Mouse (Mus musculus) mouse trophoblast stem cell (cell line): ENCODE results near the gene Arpc2.

Experiments used
- in situ Hi-C, 2 experiments: fragments of 300-500 bp; cut with MseI, MboI; formaldehyde crosslinking; loops; 2 replicates in 1 of 2; 3 replicates in 1 of 2; pipeline ENCODE4 v1.15.1; 2025

The Arpc2 gene

DNA sequence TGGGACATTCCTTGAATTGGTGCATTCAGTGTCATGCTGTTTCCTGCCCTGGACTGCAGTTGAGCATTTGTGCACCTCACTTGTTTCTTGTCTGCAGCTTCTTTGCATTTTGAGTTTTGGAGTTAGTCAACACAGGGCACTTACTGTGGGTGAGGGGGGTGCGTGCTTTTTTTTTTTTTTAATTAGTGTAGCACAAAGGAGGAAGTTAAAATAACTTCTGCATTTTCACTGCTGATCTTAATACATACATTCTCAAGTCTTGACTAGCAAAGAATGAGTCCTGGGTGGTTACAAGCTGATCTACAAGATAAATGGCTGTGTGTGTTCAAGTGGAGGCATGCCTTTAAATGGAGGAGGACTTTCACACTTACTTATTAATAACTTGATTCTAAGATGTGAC lies 2.3 kb downstream of the Arpc2 start:
- in situ Hi-C loops: no loop called here

DNA sequence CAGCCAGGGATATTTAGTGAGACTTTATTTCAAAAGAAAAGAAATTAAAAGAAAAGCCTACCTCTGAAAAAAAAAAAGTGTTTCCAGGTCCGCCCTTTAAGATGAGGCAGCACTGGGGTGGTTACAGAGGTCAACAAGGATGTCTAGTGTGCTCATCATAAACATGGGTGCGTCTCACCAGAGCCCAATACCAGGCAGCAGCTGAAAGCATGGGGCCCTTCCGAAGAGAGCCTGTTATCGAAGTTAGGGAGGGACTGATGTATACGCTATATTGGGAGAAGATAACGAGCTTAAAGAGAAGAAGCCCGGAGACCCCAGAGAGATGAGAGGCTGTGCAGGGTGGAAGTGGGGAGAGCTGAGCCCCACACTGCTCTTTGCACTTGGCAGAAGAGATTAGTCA lies 3.3 kb downstream of the Arpc2 start:
- in situ Hi-C loops: no loop called here

DNA sequence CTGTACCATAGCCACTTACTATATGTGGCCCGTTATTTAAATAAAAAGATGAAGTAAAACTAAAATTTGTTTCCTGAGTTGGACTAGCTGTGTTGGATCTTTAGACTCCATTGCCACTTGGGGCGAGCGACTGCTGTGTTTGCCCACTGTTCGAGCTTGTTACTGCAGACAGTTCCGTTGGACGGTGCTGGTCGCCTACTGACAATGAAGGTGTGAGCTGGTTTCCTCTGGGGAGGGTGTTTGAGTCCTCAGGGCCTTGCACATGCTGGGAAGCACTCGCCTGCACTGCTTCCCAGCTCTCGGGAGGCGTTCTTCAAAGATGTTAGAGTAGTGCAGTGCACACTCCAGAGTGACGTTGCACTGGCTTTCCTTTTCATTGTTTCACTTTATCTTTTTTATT lies 3.7 kb downstream of the Arpc2 start:
- in situ Hi-C loops: no loop called here

- in situ Hi-C loops: no loop called here
These were observed 4.4 kb downstream of the Arpc2 start for GRCm38 (mm10) chr1:74240311-74240710.

- in situ Hi-C loops: no loop called here
These were observed 4.9 kb downstream of the Arpc2 start for GRCm38 (mm10) chr1:74240832-74241231.

DNA sequence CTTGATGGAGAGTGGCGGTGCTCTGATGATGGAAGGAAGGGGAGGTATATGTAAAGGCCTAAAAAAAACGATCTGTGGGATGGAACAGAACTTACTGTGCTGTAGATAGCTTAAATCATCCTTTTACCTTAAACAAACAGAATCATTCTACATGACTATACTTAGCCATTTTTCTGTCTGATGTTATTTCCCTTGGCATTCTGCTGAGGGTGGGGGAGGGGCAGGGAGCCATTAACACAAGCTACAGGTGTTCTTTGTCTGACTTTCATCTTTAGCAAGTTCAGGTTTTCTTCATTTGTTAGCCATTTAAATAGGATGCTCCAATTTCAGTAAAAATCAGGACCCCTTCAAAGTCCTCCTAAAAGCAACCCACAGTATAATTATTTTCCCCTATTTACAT lies 9.6 kb downstream of the Arpc2 start:
- in situ Hi-C loops: no loop called here

GRCm38 (mm10) chr1:74248799-74249198 lies 12.9 kb downstream of the Arpc2 start:
- in situ Hi-C loops: no loop called here

DNA sequence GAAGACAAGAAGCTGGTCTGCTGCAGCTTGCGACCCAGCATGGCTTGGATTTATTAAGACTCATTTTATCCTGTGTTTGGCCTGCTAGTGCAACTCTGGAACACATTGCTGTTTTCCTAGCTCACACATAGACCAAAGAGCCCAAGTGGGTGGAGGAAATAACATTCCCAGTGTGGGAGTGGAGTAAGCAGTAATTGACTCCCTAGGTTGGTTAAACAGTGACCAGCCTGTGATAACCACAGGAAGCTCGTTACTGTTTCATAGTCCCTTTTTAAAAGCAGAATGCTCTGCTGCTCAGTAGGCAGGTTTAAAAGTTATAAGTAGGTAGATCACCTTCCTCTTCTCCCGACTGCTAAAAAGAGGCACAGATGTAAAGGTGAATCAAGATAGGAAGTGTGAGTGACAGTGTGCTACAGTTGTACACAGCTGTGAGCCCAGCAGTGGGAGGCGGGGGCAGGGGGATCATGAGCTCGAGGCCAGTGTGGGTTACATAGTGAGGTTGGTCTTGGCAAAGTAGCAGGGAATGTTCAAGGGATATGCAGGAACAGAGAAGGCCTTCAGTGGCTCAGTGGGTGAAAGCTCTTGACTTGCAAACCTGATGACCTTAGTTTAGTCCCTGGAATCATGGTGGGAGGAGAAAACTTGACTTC lies 13.6 kb downstream of the Arpc2 start:
- in situ Hi-C loops: no loop called here

- in situ Hi-C loops: no loop called here
These were observed 14.2 kb downstream of the Arpc2 start for GRCm38 (mm10) chr1:74250096-74250495.

DNA sequence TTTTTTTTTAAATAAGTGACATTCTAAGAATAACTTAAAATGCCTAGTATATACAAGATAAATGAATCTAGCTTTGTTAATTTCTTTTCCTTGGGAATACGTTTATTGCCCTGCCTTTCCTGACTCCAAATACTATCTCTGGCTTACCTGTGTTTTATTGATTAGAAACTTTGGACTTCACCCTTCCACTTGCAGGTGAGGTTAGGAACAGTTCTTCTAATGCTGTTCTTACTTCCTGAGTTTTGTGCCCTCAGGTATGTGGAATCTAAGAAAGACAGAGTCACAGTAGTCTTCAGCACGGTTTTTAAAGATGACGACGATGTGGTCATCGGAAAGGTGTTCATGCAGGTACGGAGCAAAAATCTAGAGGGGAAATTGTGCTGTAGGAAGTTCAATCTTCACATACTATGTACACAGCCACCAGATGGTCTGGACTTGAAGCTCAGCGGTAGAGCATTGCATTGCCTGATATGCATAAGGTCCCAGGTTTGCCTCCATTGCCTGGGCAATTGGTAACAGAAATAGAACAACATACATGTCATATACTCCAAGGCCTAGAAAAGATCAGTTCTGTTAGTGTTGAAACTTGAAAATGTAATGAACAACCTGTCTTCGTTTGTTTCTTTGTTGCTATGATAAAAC lies 19.9 kb downstream of the Arpc2 start:
- in situ Hi-C loops: no loop called here

GRCm38 (mm10) chr1:74256782-74257181 lies 20.9 kb downstream of the Arpc2 start:
- in situ Hi-C loops: no loop called here

DNA sequence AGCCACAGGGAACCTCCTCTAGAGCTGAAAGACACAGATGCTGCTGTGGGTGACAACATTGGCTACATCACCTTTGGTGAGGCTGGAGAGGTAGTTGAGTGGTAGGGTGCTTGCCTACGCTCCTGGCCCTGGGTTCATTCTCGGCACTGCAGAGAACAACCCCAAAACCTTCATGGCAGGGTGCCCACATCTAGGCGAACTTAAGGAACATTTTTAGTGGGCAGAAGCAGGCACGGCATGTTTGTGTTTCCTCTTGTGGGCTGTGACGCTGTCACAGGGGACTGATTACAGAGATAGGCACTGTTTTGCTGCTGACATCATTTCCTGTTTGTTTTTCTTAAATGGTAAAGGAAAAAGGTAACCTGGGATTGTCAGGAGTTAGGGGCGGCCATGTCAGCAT lies 26.6 kb downstream of the Arpc2 start:
- in situ Hi-C loops: loop anchor here in 1 of 2 experiments (5.0 kb wide), 1 partner anchor 55 kb away; no protein-coding TSS in a partner anchor

DNA sequence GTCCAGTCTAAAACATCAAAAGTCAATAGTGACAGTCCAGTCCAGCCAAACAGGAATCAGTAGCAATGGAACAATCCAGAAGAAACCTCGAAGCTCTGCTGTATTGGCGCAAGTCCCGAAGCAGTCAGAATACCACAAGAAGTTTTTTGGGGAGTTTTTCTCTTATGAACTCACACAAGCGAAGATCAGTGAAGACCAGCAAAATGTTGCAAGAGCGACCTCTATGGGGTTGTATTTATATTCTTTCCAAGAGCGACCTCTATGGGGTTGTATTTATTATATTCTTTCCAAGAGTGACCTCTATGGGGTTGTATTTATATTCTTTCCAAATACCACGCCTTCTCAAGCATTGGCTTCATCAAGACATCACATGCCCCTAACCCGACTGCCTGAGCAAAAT lies 32.9 kb downstream of the Arpc2 start:
- in situ Hi-C loops: no loop called here

GRCm38 (mm10) chr1:74271659-74272058 lies 35.8 kb downstream of the Arpc2 start:
- in situ Hi-C loops: no loop called here

DNA sequence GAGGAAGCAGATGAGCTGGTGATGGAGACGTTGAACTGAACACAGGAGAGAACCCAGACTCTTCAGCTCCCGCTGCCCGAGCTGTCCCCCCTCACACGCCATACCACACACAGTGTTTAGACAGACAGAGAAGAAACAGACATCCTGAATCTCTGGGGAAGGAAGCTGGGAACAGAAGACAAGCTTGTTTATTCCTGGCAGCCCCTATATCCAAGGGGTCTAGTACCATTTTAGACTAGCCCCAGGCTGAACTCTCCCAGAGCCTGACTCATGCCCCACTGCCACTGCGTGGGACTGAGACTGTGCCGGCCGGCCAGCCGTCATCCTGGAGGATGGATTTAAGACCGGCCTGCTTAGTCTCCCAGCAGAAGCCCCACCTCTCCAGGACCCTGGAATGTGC lies 39.1 kb downstream of the Arpc2 start:
- in situ Hi-C loops: no loop called here

DNA sequence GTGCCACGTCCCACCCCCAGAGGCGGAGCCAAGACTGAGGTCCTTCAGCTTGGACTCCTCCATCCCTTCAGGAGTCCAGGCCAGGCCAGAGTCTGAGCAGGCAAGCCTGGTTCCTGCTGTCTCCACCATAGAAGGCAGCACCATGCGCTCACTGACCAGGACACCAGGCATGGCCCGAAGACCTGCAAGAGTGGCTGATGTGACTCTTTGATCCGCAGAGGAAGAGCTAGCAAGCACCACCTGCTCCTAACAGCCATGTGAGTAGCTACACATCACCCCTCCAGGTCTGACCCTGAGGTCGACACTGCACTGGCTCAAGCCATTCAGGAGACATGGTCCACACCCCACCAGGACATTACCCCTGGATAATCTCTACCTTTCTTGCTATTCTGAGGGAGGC lies 41.2 kb downstream of the Arpc2 start:
- in situ Hi-C loops: no loop called here

DNA sequence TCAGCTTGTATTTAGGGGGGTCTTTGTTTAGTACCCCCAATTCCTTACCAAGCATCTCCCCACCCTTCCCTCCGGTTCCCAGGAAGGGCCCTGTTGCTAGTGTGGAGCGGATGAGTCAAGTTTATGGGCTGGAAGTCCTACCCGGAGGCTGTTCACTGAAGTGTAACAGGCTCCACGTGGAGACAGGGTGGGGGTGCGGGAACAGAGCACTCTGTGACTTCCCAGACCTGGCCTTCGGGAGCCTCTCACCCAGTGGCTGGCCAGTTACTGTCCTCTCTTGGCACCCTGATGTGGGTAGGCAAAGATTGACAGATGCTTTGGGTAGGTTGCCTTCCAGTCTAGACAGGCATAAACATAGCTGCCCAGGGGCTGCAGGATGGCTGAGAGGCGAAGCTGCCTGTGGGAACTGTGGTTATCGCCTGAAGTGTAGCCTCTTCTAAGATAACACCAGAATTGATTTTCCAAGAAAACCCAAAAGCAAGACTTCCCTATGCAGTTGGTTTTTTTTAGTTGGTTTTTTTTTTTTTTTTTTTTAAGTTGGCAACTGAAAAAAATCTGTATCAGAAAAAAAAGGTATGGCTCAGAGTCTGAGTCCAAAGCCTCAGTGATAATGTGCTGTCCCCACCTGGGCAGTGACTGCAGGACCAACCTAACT lies 42.1 kb downstream of the Arpc2 start:
- in situ Hi-C loops: no loop called here

DNA sequence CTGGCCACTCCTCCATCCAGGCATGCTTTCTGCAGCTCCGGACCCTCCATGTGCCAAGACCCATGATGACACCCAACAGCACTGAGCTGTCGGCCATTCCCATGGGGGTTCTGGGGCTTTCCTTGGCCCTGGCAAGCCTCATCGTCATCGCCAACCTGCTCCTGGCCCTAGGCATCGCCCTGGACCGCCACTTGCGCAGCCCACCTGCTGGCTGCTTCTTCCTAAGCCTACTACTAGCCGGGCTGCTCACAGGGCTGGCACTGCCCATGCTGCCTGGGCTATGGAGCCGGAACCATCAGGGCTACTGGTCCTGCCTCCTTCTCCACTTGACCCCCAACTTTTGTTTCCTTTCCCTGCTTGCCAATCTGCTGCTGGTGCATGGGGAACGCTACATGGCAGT lies 42.7 kb downstream of the Arpc2 start, which contains the start of gene Gpbar1:
Gene Gpbar1 (plus strand): TSS at position 13 of the 400 bp plus-strand sequence.
- in situ Hi-C loops: no loop called here

DNA sequence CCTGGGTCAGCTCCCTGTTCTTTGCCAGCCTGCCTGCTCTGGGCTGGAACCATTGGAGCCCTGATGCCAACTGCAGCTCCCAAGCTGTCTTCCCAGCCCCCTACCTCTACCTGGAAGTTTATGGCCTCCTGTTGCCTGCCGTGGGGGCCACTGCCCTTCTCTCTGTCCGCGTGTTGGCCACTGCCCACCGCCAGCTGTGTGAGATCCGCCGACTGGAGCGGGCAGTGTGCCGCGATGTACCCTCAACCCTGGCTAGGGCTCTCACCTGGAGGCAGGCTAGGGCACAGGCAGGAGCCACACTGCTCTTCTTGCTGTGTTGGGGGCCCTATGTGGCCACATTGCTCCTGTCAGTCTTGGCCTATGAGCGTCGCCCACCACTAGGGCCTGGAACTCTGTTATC lies 43.1 kb downstream of the Arpc2 start:
- in situ Hi-C loops: no loop called here

DNA sequence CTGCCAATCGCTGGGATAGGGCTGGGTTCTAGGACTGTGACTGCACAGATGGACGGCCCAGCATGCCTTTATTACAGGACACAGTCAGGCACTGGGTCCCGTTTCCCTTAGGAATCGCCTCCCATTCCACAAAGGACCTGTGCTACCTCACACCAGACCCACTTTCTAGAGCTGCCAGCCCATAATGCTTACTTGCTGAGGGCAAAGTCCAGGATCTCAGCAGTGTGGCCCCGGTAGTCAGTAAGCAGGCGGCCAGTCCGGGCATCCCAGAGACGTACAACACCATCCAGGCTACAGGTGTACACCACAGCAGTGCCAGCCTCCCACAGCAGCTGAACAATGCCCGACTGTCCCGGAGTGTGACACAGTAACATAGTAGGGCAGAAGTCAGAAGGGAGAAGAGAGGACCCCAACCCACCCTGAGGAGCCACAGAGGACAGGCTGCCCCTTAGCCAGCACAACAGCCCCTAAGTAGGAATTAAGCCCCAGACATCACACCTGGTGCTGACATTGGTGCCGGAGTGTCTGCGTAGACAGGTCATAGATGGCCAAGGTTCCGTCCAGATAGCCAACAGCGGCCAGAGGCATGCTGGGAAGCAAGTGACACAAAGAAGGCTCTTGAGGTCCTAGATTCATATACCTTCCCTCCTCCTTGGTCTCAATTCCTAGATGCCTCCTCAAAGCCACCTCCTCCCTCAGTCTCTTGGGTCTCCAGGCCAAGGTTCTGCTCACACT lies 44.9 kb downstream of the Arpc2 start:
- in situ Hi-C loops: no loop called here

DNA sequence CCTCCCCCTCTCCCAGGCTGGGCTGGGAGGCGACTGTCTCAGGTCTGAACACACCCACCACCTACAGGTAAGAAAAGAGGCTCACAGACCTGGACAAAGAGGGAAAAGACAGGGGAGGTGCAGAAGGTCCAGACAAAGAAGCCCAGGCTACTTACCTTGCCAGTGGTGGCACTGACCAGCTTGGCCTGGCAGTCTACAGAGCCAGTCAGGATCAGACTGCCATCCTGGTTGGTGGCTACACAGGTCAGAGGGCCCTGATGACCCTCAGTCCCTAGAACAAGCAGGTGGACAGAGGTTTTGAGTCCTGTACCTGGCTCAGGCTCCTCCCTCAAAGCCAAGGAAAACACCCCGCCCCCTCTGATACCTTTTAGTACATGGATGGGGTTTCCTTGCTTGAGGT lies 45.5 kb downstream of the Arpc2 start:
- in situ Hi-C loops: no loop called here

GRCm38 (mm10) chr1:74281886-74282285 lies 46.0 kb downstream of the Arpc2 start:
- in situ Hi-C loops: no loop called here
